Mouse (Mus musculus) embryonic fibroblast, embryonic 13.5 days (primary cell): ENCODE measurements around the gene Mthfd1l.

Source experiments
- CTCF ChIP-seq: IDR thresholded peaks from 2 replicates; pipeline ENCODE4 v1.5.1; 2011; ENCODE audit warnings: mild to moderate bottlenecking, control low read depth, low read length, moderate library complexity, borderline replicate concordance; ENCODE audit not compliant: insufficient read depth
- POLR2A ChIP-seq: IDR thresholded peaks from 2 replicates; pipeline ENCODE4 v1.6.1; 2011; ENCODE audit warnings: low read depth, mild to moderate bottlenecking, control low read depth, low read length, moderate library complexity

DNA sequence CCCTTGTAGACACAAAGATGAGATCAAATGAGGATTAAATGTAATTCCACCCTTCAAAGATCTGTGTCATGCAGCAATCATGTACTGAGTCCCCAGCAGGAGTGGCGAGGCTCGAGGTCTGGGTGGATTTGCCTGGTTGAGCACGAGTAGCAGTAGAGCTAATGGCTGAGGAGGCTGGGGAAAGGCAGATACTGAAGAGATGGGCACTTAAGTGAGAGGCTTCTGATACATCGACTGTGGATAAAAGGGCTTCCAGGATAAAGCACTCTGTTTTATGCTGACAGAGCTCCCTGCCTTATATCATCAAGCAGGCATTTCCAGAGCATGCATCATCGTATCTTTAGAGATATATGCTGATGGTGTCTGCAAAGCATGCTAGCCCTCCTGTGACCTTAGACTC, 84.9 kb downstream of the Mthfd1l start:
- TF ChIP-seq CTCF, result no peak
- no peak for TF ChIP-seq POLR2A
